Mouse (Mus musculus) adrenal gland (tissue): ENCODE measurements around the gene Cntn5.

ENCODE experiments used
- intact Hi-C: fragments of 180-260 bp; cut with DNase I; formaldehyde crosslinking; loops from one replicate; pipeline ENCODE4 v1.15.1; 2025
- microRNA-seq, 2 experiments: library from miRNA; unstranded; fragments of <30 nt; microRNA quantifications; one replicate each; pipeline ENCODE4; 2019

The Cntn5 gene

GRCm38 (mm10) chr9:9769659-9770058, 1134.9 kb downstream of the Cntn5 start:
- intact Hi-C loops = no loop called here

DNA sequence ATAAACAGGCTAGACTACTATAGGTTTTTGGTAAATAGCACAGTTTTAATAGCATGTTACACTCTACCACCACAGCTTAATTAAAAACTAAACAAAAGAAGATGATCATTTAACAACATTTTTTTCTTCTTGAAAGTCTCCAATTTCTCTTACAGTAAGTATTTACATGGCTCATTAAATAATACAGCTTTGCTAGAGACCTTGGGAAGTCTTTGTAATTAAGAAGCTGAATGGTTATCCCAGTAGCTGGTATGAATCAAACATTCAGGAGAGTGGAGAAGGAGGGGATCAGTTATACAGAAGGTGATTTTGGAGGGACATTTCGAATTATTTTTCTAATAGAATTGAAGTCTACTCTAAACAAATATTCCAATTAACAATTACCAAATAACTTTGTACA, 1186.4 kb downstream of the Cntn5 start:
- intact Hi-C loops = no loop called here

- intact Hi-C loops = no loop called here
Measured at GRCm38 (mm10) chr9:9708671-9709070, 1195.9 kb downstream of the Cntn5 start.

GRCm38 (mm10) chr9:9707766-9708165, 1196.8 kb downstream of the Cntn5 start:
- intact Hi-C loops = no loop called here

DNA sequence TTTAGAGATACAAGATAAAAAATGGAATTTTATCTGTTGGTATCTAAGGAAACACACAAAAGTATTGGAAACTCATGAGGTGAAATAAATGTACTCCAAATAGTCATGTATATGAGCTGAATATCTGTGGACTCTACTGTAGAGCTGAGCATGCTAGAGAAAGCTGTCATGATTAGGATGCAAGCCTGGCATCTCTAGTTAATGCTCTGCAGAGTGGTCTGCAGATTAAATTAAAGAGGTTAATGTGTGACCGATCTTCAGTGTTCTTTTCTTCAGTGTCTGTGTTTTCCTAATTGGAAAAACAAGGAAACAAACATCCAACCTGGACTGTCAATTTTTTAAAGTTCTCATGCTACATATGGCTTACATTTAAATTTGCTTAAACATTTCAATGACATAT, 1199.4 kb downstream of the Cntn5 start:
- intact Hi-C loops = no loop called here

- intact Hi-C loops = no loop called here
Measured at GRCm38 (mm10) chr9:9696636-9697035, 1207.9 kb downstream of the Cntn5 start.

- intact Hi-C loops = no loop called here
Measured at GRCm38 (mm10) chr9:9682348-9682884, 1222.2 kb downstream of the Cntn5 start.

DNA sequence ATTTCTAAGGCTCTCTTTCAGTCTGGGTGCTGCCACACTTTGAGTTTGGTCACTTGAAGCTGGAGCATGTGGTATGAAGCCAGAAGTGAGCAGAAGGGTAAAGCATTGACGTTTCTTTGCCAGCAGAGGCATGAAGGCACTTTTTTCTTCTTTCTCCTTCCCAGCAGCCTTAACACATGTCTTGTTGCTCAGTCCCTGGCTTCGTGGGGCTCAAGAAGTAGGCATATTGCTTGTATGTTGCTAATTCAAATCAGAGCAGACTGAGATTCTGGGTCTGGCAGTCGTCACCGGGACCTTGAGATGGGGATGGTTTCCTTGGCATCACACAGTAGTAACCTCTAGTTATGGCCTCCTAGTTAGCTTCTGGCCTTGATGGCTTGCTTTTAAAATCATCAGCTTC, 1228.5 kb downstream of the Cntn5 start:
- intact Hi-C loops = no loop called here

- intact Hi-C loops = no loop called here
Measured at GRCm38 (mm10) chr9:9674531-9674930, 1230.0 kb downstream of the Cntn5 start.

DNA sequence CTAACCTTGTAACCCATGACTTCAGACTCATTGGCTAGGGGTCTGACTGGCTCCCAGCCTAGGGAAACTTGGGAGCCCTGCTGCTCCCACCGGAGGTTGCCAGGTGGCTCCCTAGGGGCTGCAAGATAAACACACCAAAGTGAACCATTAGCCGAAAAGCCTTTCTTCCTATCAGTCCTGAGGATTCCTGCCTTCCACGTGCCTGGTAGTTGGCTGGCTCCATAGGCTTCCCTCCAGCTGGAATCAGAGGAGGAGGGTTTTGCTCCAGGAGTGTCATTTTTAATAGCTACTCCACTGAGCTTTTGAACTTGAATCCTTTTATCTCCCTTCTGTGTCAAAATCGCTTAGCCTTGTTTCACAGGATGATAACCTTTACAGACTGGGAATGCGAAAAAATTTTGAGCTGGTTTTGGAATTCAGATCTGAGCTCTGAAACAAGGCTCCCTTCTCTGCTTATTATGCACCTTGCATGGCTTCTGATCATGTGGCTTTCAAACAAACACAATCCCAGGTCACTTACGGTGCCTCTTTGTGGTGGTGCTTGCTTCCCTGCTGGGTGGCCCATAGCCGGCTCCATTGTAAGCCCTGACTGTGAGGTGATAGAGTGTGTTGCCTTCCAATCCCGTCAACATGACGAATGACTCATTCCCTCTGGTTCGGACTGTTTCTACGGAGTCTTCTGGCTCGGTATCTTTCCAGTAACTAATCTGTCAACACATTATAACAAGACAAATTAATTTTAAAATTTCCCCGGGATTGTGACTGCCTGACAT, 1231.1 kb downstream of the Cntn5 start:
- intact Hi-C loops = no loop called here

GRCm38 (mm10) chr9:9653463-9653862, 1251.1 kb downstream of the Cntn5 start:
- intact Hi-C loops = no loop called here

GRCm38 (mm10) chr9:9647361-9647760, 1257.2 kb downstream of the Cntn5 start:
- intact Hi-C loops = no loop called here

DNA sequence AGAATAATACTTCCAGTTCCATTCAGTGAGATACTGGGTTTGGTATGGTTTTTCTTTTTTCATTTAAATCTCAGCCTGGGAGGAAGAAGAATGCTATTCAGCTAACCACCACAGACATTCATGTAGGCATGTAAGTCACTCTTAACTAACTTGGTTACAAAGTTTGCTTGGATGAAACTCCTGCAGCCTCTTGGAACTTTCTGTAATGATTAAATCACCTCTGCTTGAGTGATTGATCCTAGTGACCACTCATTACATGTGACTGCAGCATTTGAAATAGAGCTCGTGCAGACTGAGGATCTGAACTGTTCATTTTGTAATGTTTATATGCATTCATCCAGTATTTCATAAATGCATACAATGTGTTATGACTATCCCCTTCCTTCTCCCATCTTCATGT, 1258.3 kb downstream of the Cntn5 start:
- intact Hi-C loops = no loop called here

Small RNA genes lying within 50 kb of the gene (microRNA-seq; reads per million reads assigned to microRNA genes)
- gene Gm24496 = 0 reads per million in 2 experiments
- gene Gm25086 = 0 reads per million in 2 experiments
- gene Gm26195 = 0 reads per million in 2 experiments
- gene Mir6237 = 0 reads per million in 2 experiments
